Mouse (Mus musculus) myocyte (in vitro differentiated cells): ENCODE measurements at regions not wholly inside any gene's neighbourhood (a gene's known extent, or its start where the extent isn't known, plus 50 kb on each side); places are given as distances from the start of the nearest gene placed in this dataset.
A peak's percentile ranks its signal among the peaks of the same experiment; 100 is the strongest.

Experiments
- H3K27me3 ChIP-seq: one replicate; pipeline ENCODE4 v1.6.1; 2011; ENCODE audit not compliant: control insufficient read depth, insufficient read depth, insufficient read length
- H3K36me3 ChIP-seq: one replicate; pipeline ENCODE4 v1.6.1; 2011; ENCODE audit not compliant: control insufficient read depth, insufficient read depth
- H3K4me2 ChIP-seq: one replicate; pipeline ENCODE4 v1.6.1; 2011; ENCODE audit warnings: low read depth, control low read depth
- H3K4me3 ChIP-seq: one replicate; pipeline ENCODE4 v1.5.1; 2011; ENCODE audit warnings: mild to moderate bottlenecking, control low read depth, moderate library complexity
- H3K79me2 ChIP-seq: one replicate; pipeline ENCODE4 v1.6.1; 2011; ENCODE audit not compliant: control insufficient read depth, insufficient read depth
- H3ac ChIP-seq: one replicate; pipeline ENCODE4 v1.6.1; 2011; ENCODE audit not compliant: control insufficient read depth, insufficient read length
- CEBPB ChIP-seq: IDR thresholded peaks from 2 replicates; pipeline ENCODE4 v1.6.1; 2011; ENCODE audit warnings: mild to moderate bottlenecking, moderate library complexity; ENCODE audit not compliant: poor library complexity, insufficient read depth, severe bottlenecking
- E2F4 ChIP-seq: IDR thresholded peaks from one replicate; pipeline ENCODE4 v1.6.1; 2011; ENCODE audit warnings: mild to moderate bottlenecking, control low read depth, moderate library complexity; ENCODE audit not compliant: insufficient read depth
- MAX ChIP-seq: IDR thresholded peaks from one replicate; pipeline ENCODE4 v1.6.1; 2011; ENCODE audit warnings: low read depth, mild to moderate bottlenecking, control low read depth
- MYOD1 ChIP-seq, 3 experiments: IDR thresholded peaks; one replicate each; pipeline ENCODE4 v1.6.1; 2011; ENCODE audit warnings: control low read depth in 2 of 3, low read depth in 2 of 3, mild to moderate bottlenecking in 2 of 3, moderate library complexity in 1 of 3; ENCODE audit not compliant: insufficient read length in 2 of 3, control insufficient read depth in 1 of 3
- MYOG ChIP-seq, 3 experiments: IDR thresholded peaks; one replicate each; pipeline ENCODE4 v1.6.1; 2011; ENCODE audit warnings: control low read depth in 2 of 3, low read depth in 2 of 3, mild to moderate bottlenecking in 2 of 3; ENCODE audit not compliant: insufficient read length in 2 of 3, control insufficient read depth in 1 of 3, insufficient read depth in 1 of 3
- POLR2A ChIP-seq: IDR thresholded peaks from one replicate; pipeline ENCODE4 v1.6.1; 2011; ENCODE audit warnings: low read depth, mild to moderate bottlenecking, control low read depth, moderate library complexity; ENCODE audit not compliant: insufficient read length
- POLR2AphosphoS2 ChIP-seq: IDR thresholded peaks from one replicate; pipeline ENCODE4 v1.6.1; 2011; ENCODE audit warnings: low read depth, control low read depth; ENCODE audit not compliant: insufficient read length
- REST ChIP-seq: IDR thresholded peaks from one replicate; pipeline ENCODE4 v1.6.1; 2011; ENCODE audit warnings: mild to moderate bottlenecking, control low read depth, moderate library complexity; ENCODE audit not compliant: insufficient read depth, insufficient read length
- SRF ChIP-seq: IDR thresholded peaks from one replicate; pipeline ENCODE4 v1.6.1; 2011; ENCODE audit warnings: low read depth; ENCODE audit not compliant: control insufficient read depth, insufficient read length
- TCF12 ChIP-seq: IDR thresholded peaks from one replicate; pipeline ENCODE4 v1.6.1; 2011; ENCODE audit warnings: mild to moderate bottlenecking, control low read depth; ENCODE audit not compliant: poor library complexity, insufficient read depth, severe bottlenecking
- TCF3 ChIP-seq: IDR thresholded peaks from one replicate; pipeline ENCODE4 v1.6.1; 2011; ENCODE audit warnings: low read depth, control low read depth; ENCODE audit not compliant: insufficient read length
- USF1 ChIP-seq: IDR thresholded peaks from one replicate; pipeline ENCODE4 v1.6.1; 2011; ENCODE audit warnings: low read depth, mild to moderate bottlenecking, control low read depth, moderate library complexity

DNA sequence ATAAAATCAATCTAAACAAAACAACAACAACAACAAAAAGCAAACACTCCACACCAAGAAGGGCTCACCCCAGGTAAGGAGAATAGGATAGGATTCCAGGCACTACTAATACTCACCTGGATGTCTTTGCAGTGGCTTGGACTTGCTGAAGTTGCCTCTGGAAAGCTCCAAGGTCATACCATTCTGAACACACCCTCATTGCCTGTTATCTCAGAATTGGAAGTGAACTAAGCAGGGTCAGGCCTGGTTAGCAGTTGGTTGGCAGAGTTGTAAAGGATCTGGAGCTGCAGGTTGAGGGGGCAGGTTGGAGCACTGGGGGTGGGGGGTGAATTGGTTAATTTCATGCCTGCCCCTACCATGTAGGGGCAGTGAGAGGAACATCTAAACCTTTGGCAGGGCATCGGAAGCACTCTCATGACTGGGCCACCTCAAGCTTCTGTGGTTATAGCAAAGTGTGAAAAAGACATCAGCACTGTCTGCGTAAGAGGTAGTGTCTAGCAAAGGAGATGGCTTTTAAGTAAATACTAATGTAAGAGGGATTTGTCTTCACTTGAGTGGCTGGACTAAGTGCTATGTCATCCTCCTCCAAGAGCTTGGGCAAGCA is 169.5 kb downstream of the Cd47 start:
- no peaks in the 10 kb centered on the region for H3K27me3 ChIP-seq
- no peak overlapping the region for H3K4me3 ChIP-seq
- no peak overlapping the region for H3ac ChIP-seq
- peak overlapping the region; percentile 19 for H3K4me2 ChIP-seq
- H3K36me3 ChIP-seq, result no peaks in the 10 kb centered on the region
- TF ChIP-seq MAX (no peak), POLR2A (no peak), MYOD1 (IDR thresholded peaks at IDR 0.05; ENCODE audit: control insufficient read depth in 1 of 3, insufficient read length in 2 of 3, low read depth in 2 of 3) (no peak), USF1 (no peak), REST (no peak), E2F4 (no peak), MYOG (IDR thresholded peaks at IDR 0.05; ENCODE audit: control insufficient read depth in 1 of 3, insufficient read depth in 1 of 3, insufficient read length in 2 of 3, low read depth in 2 of 3) (no peak), TCF3 (no peak)
- no peaks in the 10 kb centered on the region for H3K79me2 ChIP-seq

DNA sequence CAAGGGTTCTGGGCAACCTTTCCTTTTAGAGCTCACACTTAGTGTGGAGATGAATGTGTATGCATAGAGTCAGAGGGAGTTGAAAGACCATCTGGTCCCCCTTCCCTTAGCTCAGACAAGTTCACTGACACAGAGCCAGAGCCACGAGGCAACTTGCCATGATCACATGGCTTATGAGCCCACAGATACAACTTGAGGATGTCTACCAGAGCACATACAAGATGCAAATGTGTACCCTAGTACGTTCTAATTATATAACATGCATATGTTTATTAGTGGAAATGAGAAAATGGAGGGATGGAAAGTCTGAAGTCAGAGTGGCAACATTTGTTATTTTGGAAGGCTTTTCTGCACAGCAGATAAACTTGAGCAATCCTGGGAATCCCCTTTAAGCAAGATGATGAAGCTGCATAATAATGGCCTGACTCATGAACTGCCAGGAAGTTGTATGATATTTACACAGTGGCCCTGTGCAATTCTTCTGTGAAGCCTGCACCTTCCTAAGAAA is 170.0 kb downstream of the Cd47 start:
- Histone ChIP-seq H3K4me2 (peak overlapping the region; percentile 53), H3K4me3 (no peak overlapping the region), H3ac (no peak overlapping the region), H3K36me3 (no peaks in the 10 kb centered on the region), H3K79me2 (no peaks in the 10 kb centered on the region), H3K27me3 (no peaks in the 10 kb centered on the region)
- TF ChIP-seq MYOG (IDR thresholded peaks at IDR 0.05; ENCODE audit: control insufficient read depth in 1 of 3, insufficient read depth in 1 of 3, insufficient read length in 2 of 3, low read depth in 2 of 3) (no peak), TCF3 (no peak), USF1 (peak; percentile 69), CEBPB (peak; percentile 97)

GRCm38 (mm10) chr16:49971141-49971555 is 170.8 kb downstream of the Cd47 start:
- Histone ChIP-seq H3K4me3 (no peak overlapping the region), H3K79me2 (no peaks in the 10 kb centered on the region), H3K4me2 (peak overlapping the region; percentile 53), H3ac (no peak overlapping the region), H3K27me3 (no peaks in the 10 kb centered on the region), H3K36me3 (no peaks in the 10 kb centered on the region)
- no peak for TF ChIP-seq TCF12
- no peak for TF ChIP-seq MYOD1 (IDR thresholded peaks at IDR 0.05; ENCODE audit: control insufficient read depth in 1 of 3, insufficient read length in 2 of 3, low read depth in 2 of 3)
- no peak for TF ChIP-seq USF1
- TF ChIP-seq E2F4, result no peak
- TF ChIP-seq POLR2A, result no peak
- TF ChIP-seq POLR2AphosphoS2, result no peak
- TF ChIP-seq SRF, result no peak
- no peak for TF ChIP-seq MYOG (IDR thresholded peaks at IDR 0.05; ENCODE audit: control insufficient read depth in 1 of 3, insufficient read depth in 1 of 3, insufficient read length in 2 of 3, low read depth in 2 of 3)
- no peak for TF ChIP-seq TCF3
- no peak for TF ChIP-seq MAX
- no peak for TF ChIP-seq CEBPB
- TF ChIP-seq REST, result no peak

DNA sequence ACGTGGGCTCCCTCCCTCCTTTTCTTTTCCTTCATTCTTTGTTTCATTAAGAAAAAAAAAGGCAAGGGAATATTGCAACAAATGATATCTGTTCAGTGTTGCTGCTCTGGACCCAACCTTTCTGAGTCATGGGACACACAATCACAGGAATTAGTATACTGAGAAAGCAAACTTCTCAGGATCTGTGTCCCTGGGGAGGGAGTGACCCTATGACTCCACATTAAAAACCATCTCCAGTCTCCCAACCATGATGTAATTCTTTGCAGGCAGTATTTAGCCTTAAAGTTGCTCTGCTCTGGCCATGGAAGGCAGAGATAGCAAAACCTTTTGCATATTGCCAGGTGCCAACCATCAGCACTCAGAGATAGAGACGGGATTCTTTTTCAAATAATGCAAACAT is 176.9 kb downstream of the Cd47 start:
- Histone ChIP-seq H3ac (no peak overlapping the region), H3K4me3 (no peak overlapping the region), H3K4me2 (no peak overlapping the region), H3K36me3 (no peaks in the 10 kb centered on the region), H3K27me3 (no peaks in the 10 kb centered on the region), H3K79me2 (no peaks in the 10 kb centered on the region)
- TF ChIP-seq CEBPB (no peak), REST (no peak), TCF3 (no peak), E2F4 (no peak), MYOG (IDR thresholded peaks at IDR 0.05; ENCODE audit: control insufficient read depth in 1 of 3, insufficient read depth in 1 of 3, insufficient read length in 2 of 3, low read depth in 2 of 3) (no peak)

DNA sequence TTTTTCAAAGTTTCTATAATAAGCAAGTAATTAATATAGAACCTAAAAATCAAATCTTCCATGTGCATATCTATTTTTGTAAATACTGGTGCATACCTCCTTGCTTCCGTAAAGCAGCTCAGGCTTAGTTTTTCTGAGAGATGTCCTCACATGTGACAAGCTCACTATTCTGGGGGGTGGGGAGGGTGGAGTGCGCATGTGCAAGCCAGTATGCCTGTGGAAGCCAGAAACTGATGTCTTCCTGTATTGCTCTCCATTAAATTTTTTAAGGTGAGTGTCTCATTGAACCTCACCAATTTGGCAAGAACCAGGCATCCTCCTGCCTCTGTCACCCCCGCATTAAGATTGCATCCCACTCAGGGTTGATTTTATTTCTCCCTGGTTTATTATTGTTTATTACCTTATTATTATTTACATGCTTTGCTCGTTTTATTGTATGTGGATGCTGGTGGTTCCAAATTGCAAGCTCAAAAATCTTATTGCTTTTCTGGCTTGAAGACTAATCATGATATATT is 179.2 kb downstream of the Cd47 start:
- H3K4me3 ChIP-seq, result no peak overlapping the region
- no peak for TF ChIP-seq REST
- no peak for TF ChIP-seq POLR2AphosphoS2
- TF ChIP-seq CEBPB, result no peak
- TF ChIP-seq TCF3, result no peak
- TF ChIP-seq USF1, result no peak
- TF ChIP-seq MYOG (IDR thresholded peaks at IDR 0.05; ENCODE audit: control insufficient read depth in 1 of 3, insufficient read depth in 1 of 3, insufficient read length in 2 of 3, low read depth in 2 of 3), result no peak
- TF ChIP-seq MYOD1 (IDR thresholded peaks at IDR 0.05; ENCODE audit: control insufficient read depth in 1 of 3, insufficient read length in 2 of 3, low read depth in 2 of 3), result no peak
- TF ChIP-seq SRF, result no peak
- no peak for TF ChIP-seq POLR2A
- H3K79me2 ChIP-seq, result no peaks in the 10 kb centered on the region
- no peak overlapping the region for H3ac ChIP-seq
- no peaks in the 10 kb centered on the region for H3K36me3 ChIP-seq
- no peak overlapping the region for H3K4me2 ChIP-seq
- H3K27me3 ChIP-seq, result no peaks in the 10 kb centered on the region
